Mouse (Mus musculus): ENCODE data around the gene Jmjd4.

Gene Jmjd4

DNA sequence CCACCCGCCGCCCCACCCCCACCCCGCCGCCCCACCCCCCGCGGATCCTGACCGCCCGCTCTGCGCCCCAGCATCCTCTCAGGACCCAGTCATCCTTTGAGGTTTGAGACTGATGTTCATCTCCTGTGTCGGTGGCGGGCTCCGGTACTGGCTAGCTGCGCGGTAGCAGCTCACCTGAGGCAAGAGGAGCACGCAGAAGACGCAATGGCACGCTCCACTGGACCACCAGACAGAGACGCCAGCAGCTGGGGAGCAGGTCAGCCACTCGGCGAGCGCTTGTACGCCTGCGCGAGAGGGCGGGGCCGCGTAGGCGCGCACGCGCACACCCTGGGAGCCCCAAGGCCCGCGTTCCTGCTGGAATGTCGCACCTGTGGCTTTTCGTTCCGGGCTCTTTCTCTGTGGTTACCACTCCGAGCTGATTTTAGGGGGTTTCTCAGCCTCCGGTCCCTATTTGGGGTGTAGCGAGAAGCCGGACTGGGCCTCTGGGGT lies at the start of gene Jmjd4:
Jmjd4 (plus strand) TSS at position 305 of the 489 bp plus-strand sequence.
- DNase-seq, result peak; percentile 94

GRCm38 (mm10) chr11:59400876-59401275 lies 49.0 kb upstream of the Jmjd4 start:
- DNase-seq, result no peak

GRCm38 (mm10) chr11:59405761-59406160 lies 44.1 kb upstream of the Jmjd4 start:
- DNase-seq, result no peak

GRCm38 (mm10) chr11:59410851-59411250 lies 39.0 kb upstream of the Jmjd4 start:
- DNase-seq, result no peak

- DNase-seq, result no peak
Measured at GRCm38 (mm10) chr11:59412058-59412457, 37.8 kb upstream of the Jmjd4 start.

GRCm38 (mm10) chr11:59412999-59413863 lies 36.6 kb upstream of the Jmjd4 start:
- no peak for DNase-seq

- no peak for DNase-seq
Measured at GRCm38 (mm10) chr11:59418708-59419107, 31.1 kb upstream of the Jmjd4 start.

GRCm38 (mm10) chr11:59421436-59421835 lies 28.4 kb upstream of the Jmjd4 start:
- peak; percentile 26 for DNase-seq

GRCm38 (mm10) chr11:59421967-59422366 lies 27.9 kb upstream of the Jmjd4 start:
- DNase-seq, result peak; percentile 14

- no peak for DNase-seq
Measured at GRCm38 (mm10) chr11:59423010-59423588, 26.7 kb upstream of the Jmjd4 start.

GRCm38 (mm10) chr11:59425671-59426101 lies 24.2 kb upstream of the Jmjd4 start:
- peak; percentile 26 for DNase-seq

DNA sequence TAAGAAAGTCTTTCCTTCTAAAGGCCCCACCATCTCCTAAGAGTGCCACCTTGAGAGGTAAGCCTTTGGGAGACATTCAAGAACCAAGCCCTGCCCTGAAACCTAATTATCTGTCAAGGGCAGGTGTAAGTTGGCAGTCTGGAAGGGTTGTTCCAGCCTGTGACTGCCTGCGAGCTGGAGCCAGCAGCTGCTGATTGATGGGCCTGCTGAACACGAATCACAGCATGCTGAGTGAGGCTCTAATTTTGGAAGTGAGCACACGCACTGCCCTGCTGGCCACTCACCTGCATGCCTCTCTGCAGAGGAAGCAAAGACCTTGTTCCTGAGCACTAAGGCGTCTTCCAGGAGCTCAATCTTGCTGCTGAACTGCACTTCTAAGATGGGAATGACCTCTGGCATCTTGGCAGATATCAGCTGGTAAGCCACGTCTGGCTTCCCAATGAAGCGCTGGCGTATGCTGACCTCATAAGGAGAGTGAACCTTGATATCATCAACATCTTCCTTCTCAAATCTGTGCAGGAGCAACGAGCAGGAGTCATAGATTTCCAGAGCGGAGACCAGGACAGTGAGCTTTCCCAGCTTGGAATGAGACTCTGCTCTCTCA lies 21.7 kb upstream of the Jmjd4 start:
- DNase-seq, result peak; percentile 71

- peak; percentile 60 for DNase-seq
Measured at GRCm38 (mm10) chr11:59429959-59430358, 19.9 kb upstream of the Jmjd4 start.

- DNase-seq, result no peak
Measured at GRCm38 (mm10) chr11:59432261-59432660, 17.6 kb upstream of the Jmjd4 start.

GRCm38 (mm10) chr11:59437954-59438353 lies 11.9 kb upstream of the Jmjd4 start:
- DNase-seq, result no peak

GRCm38 (mm10) chr11:59443102-59443501 lies 6.7 kb upstream of the Jmjd4 start:
- no peak for DNase-seq

DNA sequence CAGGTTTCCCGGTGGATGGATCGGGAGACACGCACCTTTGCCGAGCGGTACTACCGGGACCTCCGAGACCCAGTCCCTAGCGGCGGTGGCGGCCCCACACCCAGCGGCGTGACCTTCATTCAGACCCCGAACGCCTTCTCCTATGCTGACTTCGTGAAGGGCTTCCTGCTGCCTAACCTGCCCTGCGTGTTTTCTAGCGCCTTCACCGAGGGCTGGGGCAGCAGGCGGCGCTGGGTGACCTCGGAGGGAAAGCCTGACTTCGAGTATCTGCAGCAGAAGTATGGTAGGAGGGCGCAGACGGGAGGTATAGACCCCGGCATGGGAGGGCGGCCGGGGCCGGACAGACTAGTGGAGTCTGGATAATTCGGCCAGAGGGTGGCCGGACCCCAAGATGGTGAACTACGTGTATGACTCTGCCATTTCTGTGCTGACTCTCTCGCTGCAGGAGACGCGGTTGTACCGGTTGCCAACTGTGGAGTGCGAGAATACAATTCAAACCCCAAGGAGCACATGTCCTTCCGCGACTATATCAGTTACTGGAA lies 456 bp downstream of the Jmjd4 start:
- DNase-seq, result no peak

GRCm38 (mm10) chr11:59451086-59451485 lies 1.2 kb downstream of the Jmjd4 start, which contains the start of gene Snap47:
TSS of gene Snap47 (minus strand) at chr11:59451186.
- DNase-seq, result no peak

GRCm38 (mm10) chr11:59456346-59456745 lies 6.5 kb downstream of the Jmjd4 start:
- no peak for DNase-seq

GRCm38 (mm10) chr11:59456891-59457290 lies 7.0 kb downstream of the Jmjd4 start:
- DNase-seq, result no peak

DNA sequence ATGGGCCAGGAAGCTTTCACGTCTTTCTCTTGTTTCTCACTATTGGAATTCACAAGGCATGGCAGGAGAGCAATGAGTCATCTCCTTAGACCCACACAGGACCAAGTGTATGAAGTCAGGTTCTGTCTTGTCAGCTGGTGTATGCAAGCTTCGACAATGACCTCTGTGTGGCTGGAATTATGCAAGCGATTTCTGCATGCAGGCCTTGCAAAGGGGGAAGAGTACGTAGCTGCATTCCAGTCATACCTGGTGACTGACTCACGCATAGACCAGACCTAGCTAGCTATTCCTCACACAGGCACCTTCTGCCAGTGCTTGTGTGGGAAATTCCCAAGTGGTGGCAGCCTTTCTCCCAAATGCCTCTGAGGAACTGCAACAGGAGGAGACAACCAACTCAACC lies 9.1 kb downstream of the Jmjd4 start:
- DNase-seq, result peak; percentile 82

DNA sequence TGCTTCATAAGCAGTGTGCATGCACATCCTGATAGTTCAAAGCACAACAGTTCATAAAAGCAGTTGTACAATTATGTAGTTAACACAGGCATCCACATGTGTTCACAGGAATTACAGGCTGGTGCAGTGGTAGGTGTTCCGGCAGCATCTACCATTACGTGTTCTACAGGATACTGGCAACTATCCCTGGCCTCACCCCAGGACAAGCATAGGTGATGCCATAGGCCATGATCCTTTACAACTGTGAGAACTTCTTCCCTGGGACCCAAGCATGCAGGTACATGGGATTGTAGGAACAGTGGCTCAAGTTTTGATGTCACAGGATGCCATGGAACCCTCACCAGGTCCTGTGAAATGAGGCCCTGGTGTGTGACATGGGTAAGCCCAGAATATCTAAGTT lies 10.6 kb downstream of the Jmjd4 start:
- DNase-seq, result no peak

Measured in kidney, adult 9 months (tissue).